Mouse (Mus musculus): ENCODE data around the gene Plekha6. TPM values are rescaled to one million over a fixed set of nuclear protein-coding genes. Genes with fewer than 3 reads are reported as not detected.

Gene Plekha6
- polyA plus RNA-seq, 1 experiment = 0.12 TPM

DNA sequence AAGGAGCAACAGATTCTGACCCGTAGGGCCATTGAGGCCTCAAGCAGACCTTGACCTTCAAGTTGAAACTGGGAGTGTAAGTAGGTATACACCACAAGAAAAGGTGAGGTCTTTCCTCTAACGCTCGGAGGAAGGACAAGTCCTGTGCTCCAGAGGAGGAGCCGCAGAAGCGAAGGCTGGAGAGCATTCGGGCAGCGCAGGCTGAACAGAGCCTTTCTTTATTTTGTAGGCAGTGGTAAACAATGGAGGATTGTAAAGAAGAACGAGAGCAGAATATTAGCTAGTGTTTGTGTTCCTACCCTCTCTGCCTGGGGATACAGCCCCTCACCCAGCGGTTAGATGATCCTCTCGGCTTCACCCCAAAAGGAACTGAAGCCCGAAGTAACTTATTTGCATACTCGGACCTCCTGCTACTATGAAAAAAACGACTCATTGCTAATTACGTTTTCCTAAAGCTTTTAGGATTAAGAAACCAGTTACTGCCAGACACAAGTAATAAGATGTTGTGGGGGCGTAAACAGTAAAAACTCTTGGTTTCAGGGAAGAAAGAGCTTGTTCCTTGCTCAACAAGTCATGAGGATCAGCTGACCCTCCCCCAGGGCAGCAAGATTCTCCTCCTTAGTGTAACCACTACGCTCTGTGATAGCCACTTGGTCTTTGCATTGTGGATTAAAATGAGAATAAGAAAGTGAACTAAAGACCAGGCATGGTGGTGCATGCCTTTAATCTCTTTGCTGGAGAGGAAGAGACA is 34.4 kb upstream of the Plekha6 start:
- no peak for TF ChIP-seq MYOG (IDR thresholded peaks at IDR 0.05; ENCODE audit: control insufficient read depth in 1 of 3, insufficient read depth in 1 of 3, insufficient read length in 2 of 3, low read depth in 2 of 3)
- no peak for TF ChIP-seq USF1 (IDR thresholded peaks at IDR 0.05; ENCODE audit: low read depth)
- no peak for TF ChIP-seq CEBPB (IDR thresholded peaks at IDR 0.05; ENCODE audit: insufficient read depth, poor library complexity, severe bottlenecking)
- TF ChIP-seq POLR2A (IDR thresholded peaks at IDR 0.05; ENCODE audit: insufficient read length, low read depth) = no peak
- no peak for TF ChIP-seq E2F4 (IDR thresholded peaks at IDR 0.05; ENCODE audit: insufficient read depth)
- no peak for TF ChIP-seq TCF12 (IDR thresholded peaks at IDR 0.05; ENCODE audit: insufficient read depth, poor library complexity, severe bottlenecking)
- TF ChIP-seq SRF (IDR thresholded peaks at IDR 0.05; ENCODE audit: control insufficient read depth, insufficient read length, low read depth) = no peak
- no peak for TF ChIP-seq REST (IDR thresholded peaks at IDR 0.05; ENCODE audit: insufficient read depth, insufficient read length)
- TF ChIP-seq POLR2AphosphoS2 (IDR thresholded peaks at IDR 0.05; ENCODE audit: insufficient read length, low read depth) = no peak
- no peak for TF ChIP-seq TCF3 (IDR thresholded peaks at IDR 0.05; ENCODE audit: insufficient read length, low read depth)
- TF ChIP-seq MAX (IDR thresholded peaks at IDR 0.05; ENCODE audit: low read depth) = no peak
- no peak for TF ChIP-seq MYOD1 (IDR thresholded peaks at IDR 0.05; ENCODE audit: control insufficient read depth in 1 of 3, insufficient read length in 2 of 3, low read depth in 2 of 3)

DNA sequence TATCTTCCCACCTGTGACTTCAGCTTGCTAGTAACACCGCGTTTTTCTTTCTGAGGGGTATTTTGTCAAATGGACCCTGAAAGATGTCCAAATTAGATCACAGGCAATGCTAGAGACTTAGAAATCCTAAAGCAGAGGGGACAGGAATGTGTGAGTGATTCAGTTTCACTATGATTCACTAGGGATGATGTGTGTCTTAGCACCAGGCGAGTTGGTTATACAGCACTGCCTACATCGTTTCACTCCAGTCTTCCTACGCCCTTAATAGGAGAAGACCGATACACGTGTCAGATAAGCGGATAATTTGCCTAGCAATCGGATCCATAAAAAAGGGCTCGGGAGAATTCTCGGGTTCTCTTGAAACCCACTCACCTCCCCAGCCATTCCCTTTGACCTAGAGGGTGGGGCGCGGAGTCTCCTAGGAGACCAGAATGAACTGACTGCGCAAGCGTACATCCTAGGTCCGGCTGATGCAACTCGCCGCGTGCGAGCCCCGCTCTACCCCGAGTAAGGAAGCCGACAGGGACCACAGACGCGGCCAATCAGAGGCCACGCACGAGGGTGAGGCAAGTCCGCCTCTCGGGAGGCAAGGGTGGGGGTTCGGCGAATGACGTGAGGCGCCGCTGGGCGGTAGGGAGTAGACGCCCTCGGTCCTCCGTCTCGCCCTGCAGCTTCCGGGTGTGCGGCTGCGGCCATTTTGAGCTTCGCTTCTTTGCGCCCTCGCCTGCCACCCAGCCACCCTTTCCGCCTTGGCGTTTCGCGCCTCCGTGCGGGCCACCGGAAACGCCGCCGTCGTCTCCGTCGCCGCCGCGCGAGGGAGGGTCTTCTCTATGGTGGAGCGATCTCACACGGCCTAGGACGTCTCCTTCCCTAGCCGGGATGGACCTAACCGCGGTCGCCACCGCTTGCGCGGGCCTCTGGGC is 33.1 kb upstream of the Plekha6 start, which contains the start of gene Ppp1r15b:
Ppp1r15b (plus strand) TSS at position 506 of the 923 bp plus-strand sequence.
- Histone ChIP-seq H3ac (ENCODE audit: control insufficient read depth, insufficient read length) (peak within 1 kb of the TSS; percentile 81), H3K36me3 (ENCODE audit: control insufficient read depth, insufficient read depth) (peaks cover 22% of the 10 kb centered on the region), H3K4me3 (peak within 1 kb of the TSS; percentile 100), H3K27me3 (ENCODE audit: control insufficient read depth, insufficient read depth, insufficient read length) (no peaks in the 10 kb centered on the region), H3K79me2 (ENCODE audit: control insufficient read depth, insufficient read depth) (peaks cover 46% of the 10 kb centered on the region), H3K4me2 (ENCODE audit: low read depth) (peak within 1 kb of the TSS; percentile 96)
- TF ChIP-seq REST (IDR thresholded peaks at IDR 0.05; ENCODE audit: insufficient read depth, insufficient read length) = peak; percentile 34
- TF ChIP-seq SRF (IDR thresholded peaks at IDR 0.05; ENCODE audit: control insufficient read depth, insufficient read length, low read depth) = peak; percentile 82
- peak; percentile 52 for TF ChIP-seq E2F4 (IDR thresholded peaks at IDR 0.05; ENCODE audit: insufficient read depth)
- TF ChIP-seq POLR2A (IDR thresholded peaks at IDR 0.05; ENCODE audit: insufficient read length, low read depth) = peak; percentile 99
- TF ChIP-seq MAX (IDR thresholded peaks at IDR 0.05; ENCODE audit: low read depth) = peak; percentile 93
- peak; percentile 89 for TF ChIP-seq CEBPB (IDR thresholded peaks at IDR 0.05; ENCODE audit: insufficient read depth, poor library complexity, severe bottlenecking)
- no peak for TF ChIP-seq TCF12 (IDR thresholded peaks at IDR 0.05; ENCODE audit: insufficient read depth, poor library complexity, severe bottlenecking)
- peak in 2 of 3 experiments; percentile 21 to 55 for TF ChIP-seq MYOD1 (IDR thresholded peaks at IDR 0.05; ENCODE audit: control insufficient read depth in 1 of 3, insufficient read length in 2 of 3, low read depth in 2 of 3)
- no peak for TF ChIP-seq USF1 (IDR thresholded peaks at IDR 0.05; ENCODE audit: low read depth)
- TF ChIP-seq MYOG (IDR thresholded peaks at IDR 0.05; ENCODE audit: control insufficient read depth in 1 of 3, insufficient read depth in 1 of 3, insufficient read length in 2 of 3, low read depth in 2 of 3) = peak in 1 of 3 experiments; percentile 14
- TF ChIP-seq TCF3 (IDR thresholded peaks at IDR 0.05; ENCODE audit: insufficient read length, low read depth) = no peak
- peak; percentile 96 for TF ChIP-seq POLR2AphosphoS2 (IDR thresholded peaks at IDR 0.05; ENCODE audit: insufficient read length, low read depth)

More for the DNA sequence above, 34.4 kb upstream of the Plekha6 start:
- Histone ChIP-seq H3K79me2 (ENCODE audit: control insufficient read depth, insufficient read depth) (peaks cover 34% of the 10 kb centered on the region), H3K4me3 (peak overlapping the region; percentile 100), H3K27me3 (ENCODE audit: control insufficient read depth, insufficient read depth, insufficient read length) (no peaks in the 10 kb centered on the region), H3K36me3 (ENCODE audit: control insufficient read depth, insufficient read depth) (peaks cover 18% of the 10 kb centered on the region), H3ac (ENCODE audit: control insufficient read depth, insufficient read length) (no peak overlapping the region), H3K4me2 (ENCODE audit: low read depth) (peak overlapping the region; percentile 92)

DNA sequence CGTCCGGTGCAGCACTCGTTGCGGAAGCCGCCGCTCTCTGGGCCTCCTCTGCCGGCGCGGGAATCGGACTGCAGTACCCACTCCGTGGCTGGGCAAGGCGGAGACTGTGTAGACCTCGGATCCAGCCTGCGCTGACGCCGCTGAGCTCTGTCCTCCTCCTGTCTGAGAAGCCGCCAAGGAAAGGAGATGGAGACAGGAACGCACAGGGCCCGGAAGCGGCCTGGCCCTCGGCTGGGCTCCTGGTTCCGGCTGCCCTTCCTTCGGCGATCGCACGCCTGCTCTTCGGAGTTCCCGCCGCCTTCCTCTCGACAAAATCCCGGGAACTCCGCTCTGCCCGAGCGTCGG is 32.5 kb upstream of the Plekha6 start:
- TF ChIP-seq TCF3 (IDR thresholded peaks at IDR 0.05; ENCODE audit: insufficient read length, low read depth) (no peak), MAX (IDR thresholded peaks at IDR 0.05; ENCODE audit: low read depth) (no peak), CEBPB (IDR thresholded peaks at IDR 0.05; ENCODE audit: insufficient read depth, poor library complexity, severe bottlenecking) (no peak), REST (IDR thresholded peaks at IDR 0.05; ENCODE audit: insufficient read depth, insufficient read length) (no peak), USF1 (IDR thresholded peaks at IDR 0.05; ENCODE audit: low read depth) (no peak), MYOG (IDR thresholded peaks at IDR 0.05; ENCODE audit: control insufficient read depth in 1 of 3, insufficient read depth in 1 of 3, insufficient read length in 2 of 3, low read depth in 2 of 3) (no peak), POLR2AphosphoS2 (IDR thresholded peaks at IDR 0.05; ENCODE audit: insufficient read length, low read depth) (no peak), E2F4 (IDR thresholded peaks at IDR 0.05; ENCODE audit: insufficient read depth) (no peak), SRF (IDR thresholded peaks at IDR 0.05; ENCODE audit: control insufficient read depth, insufficient read length, low read depth) (no peak), TCF12 (IDR thresholded peaks at IDR 0.05; ENCODE audit: insufficient read depth, poor library complexity, severe bottlenecking) (no peak), POLR2A (IDR thresholded peaks at IDR 0.05; ENCODE audit: insufficient read length, low read depth) (no peak), MYOD1 (IDR thresholded peaks at IDR 0.05; ENCODE audit: control insufficient read depth in 1 of 3, insufficient read length in 2 of 3, low read depth in 2 of 3) (no peak)
- Histone ChIP-seq H3K27me3 (ENCODE audit: control insufficient read depth, insufficient read depth, insufficient read length) (no peaks in the 10 kb centered on the region), H3K36me3 (ENCODE audit: control insufficient read depth, insufficient read depth) (peaks cover 25% of the 10 kb centered on the region), H3K4me2 (ENCODE audit: low read depth) (peak overlapping the region; percentile 96), H3K79me2 (ENCODE audit: control insufficient read depth, insufficient read depth) (peaks cover 53% of the 10 kb centered on the region), H3K4me3 (peak overlapping the region; percentile 100), H3ac (ENCODE audit: control insufficient read depth, insufficient read length) (peak overlapping the region; percentile 81)

DNA sequence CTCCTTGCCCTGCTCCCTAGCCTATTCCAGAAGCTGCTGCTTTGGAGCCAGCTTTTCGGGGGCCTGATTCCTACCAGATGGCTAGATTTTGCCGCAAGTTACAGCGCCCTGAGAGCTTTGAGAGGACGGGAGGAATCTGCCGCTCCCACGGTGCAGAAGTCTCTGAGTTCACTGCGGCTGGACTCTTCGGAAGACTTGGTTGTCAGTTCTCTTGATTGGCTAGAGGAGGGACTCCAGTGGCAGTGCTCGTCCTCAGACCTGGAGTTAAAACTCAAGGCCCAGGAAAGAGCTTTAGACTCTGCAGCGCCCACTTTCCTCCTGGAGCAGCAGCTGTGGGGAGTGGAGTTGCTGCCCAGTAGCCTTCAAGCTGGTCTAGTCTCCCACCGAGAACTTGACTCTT is 32.1 kb upstream of the Plekha6 start:
- TF ChIP-seq MYOD1 (IDR thresholded peaks at IDR 0.05; ENCODE audit: control insufficient read depth in 1 of 3, insufficient read length in 2 of 3, low read depth in 2 of 3) (no peak), E2F4 (IDR thresholded peaks at IDR 0.05; ENCODE audit: insufficient read depth) (no peak), MAX (IDR thresholded peaks at IDR 0.05; ENCODE audit: low read depth) (no peak), USF1 (IDR thresholded peaks at IDR 0.05; ENCODE audit: low read depth) (no peak), TCF3 (IDR thresholded peaks at IDR 0.05; ENCODE audit: insufficient read length, low read depth) (no peak), POLR2A (IDR thresholded peaks at IDR 0.05; ENCODE audit: insufficient read length, low read depth) (peak; percentile 20)
- H3K36me3 ChIP-seq (ENCODE audit: control insufficient read depth, insufficient read depth) = peaks cover 29% of the 10 kb centered on the region
- no peaks in the 10 kb centered on the region for H3K27me3 ChIP-seq (ENCODE audit: control insufficient read depth, insufficient read depth, insufficient read length)
- peak overlapping the region; percentile 96 for H3K4me2 ChIP-seq (ENCODE audit: low read depth)
- peak overlapping the region; percentile 81 for H3ac ChIP-seq (ENCODE audit: control insufficient read depth, insufficient read length)
- H3K79me2 ChIP-seq (ENCODE audit: control insufficient read depth, insufficient read depth) = peaks cover 57% of the 10 kb centered on the region
- peak overlapping the region; percentile 100 for H3K4me3 ChIP-seq

Data from myocyte (in vitro differentiated cells).